Mouse (Mus musculus): ENCODE results near the gene Prr15.

DNA sequence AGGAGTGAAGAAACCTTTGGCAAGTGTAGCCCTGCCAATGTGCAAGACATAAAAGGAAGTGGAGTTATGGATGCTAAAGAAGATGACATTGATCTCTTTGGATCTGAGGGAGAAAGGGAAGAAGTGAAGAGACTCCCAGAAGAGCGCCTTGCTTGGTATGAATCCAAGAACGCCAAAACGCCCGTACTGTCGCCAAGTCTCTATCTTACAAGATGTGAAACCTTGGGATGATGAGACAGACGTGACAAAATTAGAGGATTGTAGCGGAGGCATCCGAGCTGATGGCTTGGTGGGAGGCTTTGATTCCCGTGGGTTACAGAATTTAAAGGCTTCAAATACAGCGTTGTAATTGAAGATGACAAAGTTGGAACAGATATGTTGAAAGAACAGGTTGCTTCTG is 16.6 kb downstream of the Prr15 start:
- TF ChIP-seq CTCF (IDR thresholded peaks at IDR 0.05; ENCODE audit: low read depth, low read length) (no peak), POLR2A (IDR thresholded peaks at IDR 0.05; ENCODE audit: insufficient read depth, low read length) (no peak), EP300 (IDR thresholded peaks at IDR 0.05; ENCODE audit: insufficient read depth, low read depth, low read length) (no peak)
